Mouse (Mus musculus) forebrain, postnatal 0 days (tissue): ENCODE measurements around the gene Ralgapa1. TPM values are rescaled to one million over a fixed set of nuclear protein-coding genes. Genes with fewer than 3 reads are reported as not detected.
"Not testable (repeated sequence)": the region's sequence is repeated elsewhere in the genome, so short reads cannot be mapped to it uniquely, and the experiment has no call there.

Source experiments
- ATAC-seq: fragments of 200-750 bp; cut with Nextera tagmentation; 2 replicates; pipeline ENCODE4 v1.8.0; 2017; ENCODE audit warnings: mild to moderate bottlenecking, moderate library complexity
- DNase-seq: peaks from one replicate; pipeline ENCODE4 v3.0.0-alpha.2; 2015
- H3K27ac ChIP-seq: fragments of 300-500 bp; sonication (generic); 2 replicates; pipeline ENCODE4 v1.5.1; 2014; ENCODE audit warnings: low read depth, mild to moderate bottlenecking, antibody characterized with exemption, low read length, moderate library complexity, mixed read lengths
- H3K27me3 ChIP-seq: fragments of 300-500 bp; sonication (generic); 2 replicates; pipeline ENCODE4 v1.6.1; 2014; ENCODE audit warnings: mild to moderate bottlenecking, low read length, mixed read lengths; ENCODE audit not compliant: insufficient read depth
- H3K36me3 ChIP-seq: fragments of 300-500 bp; sonication (generic); 2 replicates; pipeline ENCODE4 v1.6.1; 2014; ENCODE audit warnings: mild to moderate bottlenecking, moderate library complexity; ENCODE audit not compliant: insufficient read depth
- H3K4me1 ChIP-seq: fragments of 300-500 bp; sonication (generic); 2 replicates; pipeline ENCODE4 v1.6.1; 2014; ENCODE audit warnings: antibody characterized with exemption; ENCODE audit not compliant: insufficient read depth
- H3K4me2 ChIP-seq: fragments of 300-500 bp; sonication (generic); 2 replicates; pipeline ENCODE4 v1.6.1; 2014; ENCODE audit warnings: low read depth, mild to moderate bottlenecking, moderate library complexity
- H3K4me3 ChIP-seq: fragments of 300-500 bp; sonication (generic); 2 replicates; pipeline ENCODE4 v1.5.1; 2014; ENCODE audit warnings: low read depth, low read length, mixed read lengths
- H3K9ac ChIP-seq: fragments of 300-500 bp; sonication (generic); 2 replicates; pipeline ENCODE4 v1.6.1; 2014; ENCODE audit warnings: mild to moderate bottlenecking
- H3K9me3 ChIP-seq: fragments of 300-500 bp; sonication (generic); 2 replicates; pipeline ENCODE4 v1.6.1; 2016; ENCODE audit warnings: low read length
- CTCF ChIP-seq: sonication (generic); IDR thresholded peaks from 2 replicates; pipeline ENCODE4 v1.5.1; 2016; ENCODE audit warnings: antibody characterized with exemption, control low read depth, low read depth
- WGBS: fragments of 180-500 bp; shearing (Covaris S2); extraction: QIAGEN DNeasy Blood & Tissue Kit; methylation state at CpG from one replicate; pipeline ENCODE4 v1.1.7; 2014; 5-methylcytosine and 5-hydroxymethylcytosine counted together
- polyA plus RNA-seq: library from polyadenylated mRNA; unstranded; fragments of >200 nt; fragmentation: Nextera tagmentation; extraction: Ambion mirVana; gene quantifications from 2 replicates; pipeline ENCODE4 v1.2.1, GENCODE M21; 2015
- total RNA-seq: library from RNA; depleted of rRNA; stranded (reverse); fragments of >200 nt; gene quantifications from 2 replicates; pipeline ENCODE4 v1.2.3, GENCODE M21; 2014

Ralgapa1 gene
- total and polyA plus RNA-seq, 2 experiments from 2014 or later: 14.8 to 107 TPM

DNA sequence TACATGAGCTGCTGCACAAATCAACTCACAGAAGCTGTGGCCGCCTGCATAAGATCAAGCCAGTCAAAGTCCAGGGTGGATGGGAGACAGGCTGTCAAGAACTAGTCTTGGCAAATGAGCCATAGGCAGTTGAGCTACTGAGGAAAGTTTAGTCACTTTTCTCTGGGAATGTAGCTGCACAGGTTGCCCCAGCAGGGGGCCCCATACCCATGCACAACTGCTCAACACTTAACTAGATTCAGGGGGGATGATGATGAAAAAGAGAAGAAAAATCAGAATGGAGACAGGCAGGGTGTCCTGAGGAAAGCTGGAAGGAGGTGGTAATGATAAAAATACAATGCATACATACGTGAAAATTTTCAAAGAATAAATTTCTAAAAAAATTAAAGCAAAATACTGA lies 42.7 kb downstream of the Ralgapa1 start:
- peak; percentile 12 for DNase-seq
- 94% methylated on average over 2 of the region's 2 CpGs for WGBS
- TF ChIP-seq CTCF: peak; percentile 44; the same call in 1 of the 2 replicates
- H3K9ac ChIP-seq: no peak overlapping the region
- no peak overlapping the region for H3K4me2 ChIP-seq
- no peak overlapping the region for H3K27ac ChIP-seq
- no peak overlapping the region for H3K4me3 ChIP-seq
- peaks cover 2% of the 10 kb centered on the region; the same call in 1 of the 2 replicates for H3K36me3 ChIP-seq
- H3K4me1 ChIP-seq: no peaks in the 10 kb centered on the region
- no peak for ATAC-seq
- H3K27me3 ChIP-seq: no peaks in the 10 kb centered on the region
- H3K9me3 ChIP-seq: no peaks in the 10 kb centered on the region

DNA sequence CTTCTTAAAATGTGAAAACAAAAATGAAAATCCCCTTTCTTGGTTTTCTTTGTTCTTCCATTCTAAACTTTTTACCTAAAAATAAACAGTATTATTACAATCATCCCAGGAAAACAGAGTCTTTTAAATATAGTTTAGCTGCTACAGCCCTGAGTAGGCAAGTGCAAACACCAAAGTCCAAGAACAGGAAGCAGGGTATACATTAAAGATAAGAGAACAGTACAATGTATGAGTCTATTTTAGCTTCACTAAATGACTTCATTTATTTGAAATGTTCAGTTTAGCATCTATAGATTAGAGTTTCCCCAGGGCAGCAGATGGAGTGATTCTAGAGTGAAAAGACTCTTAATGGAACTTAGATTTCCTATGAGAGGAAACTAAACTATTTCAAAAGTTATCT lies 43.6 kb downstream of the Ralgapa1 start:
- Histone ChIP-seq H3K27ac (no peak overlapping the region), H3K9ac (no peak overlapping the region), H3K27me3 (no peaks in the 10 kb centered on the region), H3K4me2 (no peak overlapping the region), H3K36me3 (no peaks in the 10 kb centered on the region; the same call in 1 of the 2 replicates), H3K4me3 (no peak overlapping the region), H3K9me3 (no peaks in the 10 kb centered on the region), H3K4me1 (no peaks in the 10 kb centered on the region)
- TF ChIP-seq CTCF: no peak
- DNase-seq: no peak
- no peak for ATAC-seq

DNA sequence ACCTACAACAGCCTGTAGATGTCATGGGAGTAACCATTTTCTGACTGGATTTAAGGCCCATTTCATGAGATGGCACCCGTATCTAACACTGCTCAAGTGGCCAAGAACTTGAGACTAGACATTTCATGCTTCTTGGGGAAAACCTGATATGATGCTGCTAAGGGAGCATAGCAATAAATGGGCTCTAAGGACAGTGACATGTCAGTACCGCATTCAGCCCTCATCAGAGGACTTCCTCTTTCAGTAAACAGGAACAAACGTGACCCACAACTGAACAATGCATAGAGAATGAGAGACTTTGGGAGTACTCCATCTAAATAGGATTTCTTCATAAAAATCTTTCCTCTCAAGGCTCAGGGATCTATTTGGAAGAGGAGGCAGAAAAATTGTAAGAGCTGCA lies 46.7 kb downstream of the Ralgapa1 start:
- WGBS: 93% methylated on average over 3 of the region's 3 CpGs
- ATAC-seq (no peak), DNase-seq (no peak)
- no peaks in the 10 kb centered on the region for H3K4me1 ChIP-seq
- no peak for TF ChIP-seq CTCF
- H3K27ac ChIP-seq: no peak overlapping the region
- no peak overlapping the region for H3K9ac ChIP-seq
- H3K9me3 ChIP-seq: no peaks in the 10 kb centered on the region
- no peak overlapping the region for H3K4me3 ChIP-seq
- H3K4me2 ChIP-seq: no peak overlapping the region
- no peaks in the 10 kb centered on the region for H3K27me3 ChIP-seq
- peaks cover 7% of the 10 kb centered on the region; the same call in 1 of the 2 replicates for H3K36me3 ChIP-seq

DNA sequence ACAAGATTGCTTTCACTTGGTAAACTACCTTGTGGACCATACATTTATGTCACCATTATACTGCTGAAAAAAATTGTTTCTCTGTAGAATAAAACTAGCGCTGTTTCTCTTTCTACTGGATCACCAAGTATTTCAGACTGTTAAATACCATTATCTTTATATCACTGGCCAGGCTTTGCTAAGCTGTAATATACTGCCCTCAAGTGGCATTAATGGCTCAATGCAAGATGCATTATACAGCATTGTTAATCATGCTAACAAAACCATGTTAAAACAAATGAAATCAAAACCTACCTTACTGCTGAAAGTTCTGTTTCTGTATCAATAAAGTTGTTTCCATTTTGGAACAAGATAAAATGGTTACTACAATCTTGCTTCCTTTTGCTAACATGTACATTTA lies 100.6 kb downstream of the Ralgapa1 start:
- no peaks in the 10 kb centered on the region for H3K9me3 ChIP-seq
- H3K4me3 ChIP-seq: no peak overlapping the region
- peaks cover 28% of the 10 kb centered on the region for H3K36me3 ChIP-seq
- H3K9ac ChIP-seq: no peak overlapping the region
- H3K4me2 ChIP-seq: no peak overlapping the region
- peak; percentile 82 for TF ChIP-seq CTCF
- ATAC-seq (peak; percentile 48; the same call in 1 of the 2 replicates), DNase-seq (peak; percentile 56)
- no peaks in the 10 kb centered on the region for H3K4me1 ChIP-seq
- 44% methylated on average over 1 of the region's 1 CpGs for WGBS
- no peaks in the 10 kb centered on the region for H3K27me3 ChIP-seq
- H3K27ac ChIP-seq: no peak overlapping the region

DNA sequence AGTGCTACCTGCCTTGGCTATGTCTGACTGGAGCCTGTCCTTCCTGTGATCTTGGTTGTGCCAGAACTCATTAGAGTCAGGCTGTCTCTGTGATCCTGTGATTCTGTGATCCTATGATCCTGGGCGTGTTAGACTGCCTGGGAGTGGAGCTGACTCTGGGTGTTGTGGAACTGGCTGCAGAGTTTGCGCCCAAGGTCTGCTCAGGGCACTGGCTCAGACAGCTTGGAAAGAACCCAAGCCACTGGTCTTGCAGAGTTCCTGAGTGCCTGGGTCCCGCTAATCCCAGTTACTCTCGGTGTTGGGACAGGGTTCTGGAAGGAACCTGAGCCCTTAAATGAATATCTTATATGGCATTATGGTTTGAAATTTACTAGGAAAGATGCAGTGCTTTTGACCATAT lies 115.1 kb downstream of the Ralgapa1 start:
- Histone ChIP-seq H3K36me3 (peaks cover 33% of the 10 kb centered on the region), H3K4me3 (no peak overlapping the region), H3K27me3 (no peaks in the 10 kb centered on the region), H3K9ac (no peak overlapping the region), H3K4me2 (no peak overlapping the region), H3K4me1 (no peaks in the 10 kb centered on the region), H3K27ac (no peak overlapping the region), H3K9me3 (no peaks in the 10 kb centered on the region)
- DNase-seq (no peak), ATAC-seq (no peak)
- no peak for TF ChIP-seq CTCF
- 98% methylated on average over 4 of the region's 4 CpGs for WGBS

DNA sequence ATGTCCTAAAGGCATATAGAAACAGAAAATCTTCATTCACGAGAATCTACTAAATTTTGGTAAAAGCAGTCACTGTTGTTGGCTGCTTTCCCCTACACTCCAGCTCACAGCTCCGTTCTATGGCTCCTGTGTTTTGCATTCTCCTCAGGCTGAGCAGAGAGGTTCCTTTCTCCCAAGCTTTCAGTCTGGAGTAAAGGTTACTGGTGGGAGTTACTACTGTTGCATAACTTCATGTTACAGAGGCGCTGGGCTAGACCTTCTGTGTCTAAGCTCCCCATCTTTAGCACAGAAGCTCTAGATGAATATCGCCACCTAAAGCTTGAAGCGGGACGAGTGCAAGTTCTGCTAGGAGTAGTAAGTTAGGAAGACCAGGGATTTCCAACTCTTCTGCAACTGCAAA lies 154.3 kb downstream of the Ralgapa1 start:
- WGBS: 82% methylated on average over 6 of the region's 6 CpGs
- DNase-seq (no peak), ATAC-seq (no peak)
- no peak for TF ChIP-seq CTCF
- Histone ChIP-seq H3K27ac (no peak overlapping the region), H3K36me3 (peaks cover 8% of the 10 kb centered on the region; the same call in 1 of the 2 replicates), H3K9ac (no peak overlapping the region), H3K4me1 (no peaks in the 10 kb centered on the region), H3K4me2 (no peak overlapping the region), H3K27me3 (no peaks in the 10 kb centered on the region), H3K9me3 (no peaks in the 10 kb centered on the region), H3K4me3 (no peak overlapping the region)

DNA sequence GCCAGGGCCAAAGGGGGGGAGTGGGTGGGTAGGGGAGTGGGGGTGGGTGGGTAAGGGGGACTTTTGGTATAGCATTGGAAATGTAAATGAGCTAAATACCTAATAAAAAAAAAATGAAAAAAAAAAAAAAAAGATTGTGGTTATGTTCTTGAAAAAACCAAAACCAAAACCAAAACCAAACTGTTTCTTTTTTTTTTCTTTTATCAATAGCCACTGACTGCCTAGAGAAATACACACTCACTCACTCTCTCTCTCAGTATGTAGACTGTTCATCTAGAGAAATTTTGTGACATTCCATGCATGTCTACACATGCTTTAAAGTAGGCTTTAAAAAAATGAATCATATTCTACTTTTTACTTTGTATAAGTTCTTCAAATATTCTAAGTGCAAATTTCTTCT lies 157.8 kb downstream of the Ralgapa1 start:
- not testable (repeated sequence) for H3K4me1 ChIP-seq, H3K9me3 ChIP-seq, H3K27ac ChIP-seq, H3K9ac ChIP-seq, H3K4me3 ChIP-seq, H3K27me3 ChIP-seq, ATAC-seq, DNase-seq, H3K4me2 ChIP-seq
- H3K36me3 ChIP-seq: peaks cover 20% of the 10 kb centered on the region

DNA sequence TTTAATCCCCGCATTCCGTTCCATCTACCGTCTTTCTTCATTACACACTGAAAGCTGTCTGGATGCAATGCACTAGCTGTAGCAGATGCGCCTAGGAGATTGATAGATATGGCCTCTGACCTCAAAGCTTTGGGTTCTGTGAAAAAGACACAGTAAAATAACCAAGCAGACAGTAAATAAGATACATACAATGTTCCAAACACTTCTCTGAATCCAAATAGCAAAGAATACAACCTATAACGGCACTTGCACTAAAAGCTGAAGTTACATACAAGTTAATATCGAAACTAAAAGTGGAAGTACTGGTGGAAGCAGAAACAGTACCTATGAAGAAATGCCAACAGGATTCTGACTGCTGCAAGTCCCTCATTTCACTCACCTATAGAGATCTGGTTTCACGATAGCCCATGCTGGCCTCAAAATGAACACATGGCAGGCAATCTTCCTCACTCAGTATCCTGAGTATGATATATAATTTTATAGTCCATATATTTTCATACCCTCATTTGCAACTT lies 172.9 kb downstream of the Ralgapa1 start:
- Histone ChIP-seq H3K27ac (no peak overlapping the region), H3K27me3 (no peaks in the 10 kb centered on the region), H3K4me2 (no peak overlapping the region), H3K4me3 (no peak overlapping the region), H3K36me3 (no peaks in the 10 kb centered on the region), H3K9ac (no peak overlapping the region), H3K4me1 (no peaks in the 10 kb centered on the region), H3K9me3 (no peaks in the 10 kb centered on the region)
- TF ChIP-seq CTCF: no peak
- no peak for DNase-seq
- WGBS: 94% methylated on average over 7 of the region's 7 CpGs
- no peak for ATAC-seq
